Mouse (Mus musculus): ENCODE measurements at regions not wholly inside any gene's neighbourhood (a gene's known extent, or its start where the extent isn't known, plus 50 kb on each side); places are given as distances from the start of the nearest gene placed in this dataset.

- H3K36me3 ChIP-seq (ENCODE audit: control insufficient read depth, insufficient read depth) = no peaks in the 10 kb centered on the region
- no peak overlapping the region for H3K9ac ChIP-seq (ENCODE audit: low read depth, low read length)
- H3K27me3 ChIP-seq (ENCODE audit: control insufficient read depth, insufficient read depth, low read depth, low read length) = no peaks in the 10 kb centered on the region
- H3K4me2 ChIP-seq (ENCODE audit: low read depth, low read length) = no peak overlapping the region
- no peaks in the 10 kb centered on the region for H3K9me3 ChIP-seq (replicated peaks; ENCODE audit: control insufficient read depth, low read length)
- H3K4me3 ChIP-seq (ENCODE audit: low read depth, low read length) = no peak overlapping the region
- H3K27ac ChIP-seq (ENCODE audit: low read length) = no peak overlapping the region
- no peaks in the 10 kb centered on the region for H3K4me1 ChIP-seq (ENCODE audit: control insufficient read depth, low read depth, low read length)
- 28% methylated on average over 2 of the region's 2 CpGs for WGBS (ENCODE audit: insufficient replicate concordance)
- ATAC-seq (ENCODE audit: low read depth) = no peak
Observed at GRCm38 (mm10) chr13:116795041-116795440, 230.3 kb downstream of the Parp8 start.

- no peak for ATAC-seq (ENCODE audit: low read depth)
- Histone ChIP-seq H3K9ac (ENCODE audit: low read depth, low read length) (no peak overlapping the region), H3K27ac (ENCODE audit: low read length) (no peak overlapping the region), H3K27me3 (ENCODE audit: control insufficient read depth, insufficient read depth, low read depth, low read length) (no peaks in the 10 kb centered on the region), H3K9me3 (replicated peaks; ENCODE audit: control insufficient read depth, low read length) (no peaks in the 10 kb centered on the region), H3K36me3 (ENCODE audit: control insufficient read depth, insufficient read depth) (no peaks in the 10 kb centered on the region), H3K4me2 (ENCODE audit: low read depth, low read length) (no peak overlapping the region), H3K4me1 (ENCODE audit: control insufficient read depth, low read depth, low read length) (no peaks in the 10 kb centered on the region), H3K4me3 (ENCODE audit: low read depth, low read length) (no peak overlapping the region)
Observed at GRCm38 (mm10) chr13:116781616-116782015, 243.7 kb downstream of the Parp8 start.

DNA sequence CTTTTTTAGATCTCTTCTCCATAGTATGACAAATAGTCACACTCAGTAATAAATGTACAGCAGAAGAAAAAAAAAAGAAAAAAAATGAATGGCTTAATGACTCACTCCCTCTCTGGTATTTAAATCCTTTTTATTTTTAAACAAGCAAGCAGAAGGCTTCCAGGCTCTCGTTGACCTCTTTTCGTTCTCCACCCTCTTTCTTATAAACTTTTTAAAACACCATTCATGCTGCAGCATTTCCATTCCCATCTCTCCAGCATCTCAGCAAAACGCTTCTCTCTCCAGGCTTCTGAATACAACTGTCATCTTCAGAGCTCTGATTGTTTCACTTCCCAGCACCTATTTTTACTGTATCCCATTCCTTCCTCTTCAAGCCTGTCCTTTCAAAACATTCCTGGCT lies 259.8 kb downstream of the Parp8 start:
- 69% methylated on average over 3 of the region's 3 CpGs for WGBS (ENCODE audit: insufficient replicate concordance)
- H3K4me2 ChIP-seq (ENCODE audit: low read depth, low read length) = no peak overlapping the region
- H3K36me3 ChIP-seq (ENCODE audit: control insufficient read depth, insufficient read depth) = no peaks in the 10 kb centered on the region
- no peaks in the 10 kb centered on the region for H3K27me3 ChIP-seq (ENCODE audit: control insufficient read depth, insufficient read depth, low read depth, low read length)
- H3K4me1 ChIP-seq (ENCODE audit: control insufficient read depth, low read depth, low read length) = no peaks in the 10 kb centered on the region
- no peak overlapping the region for H3K4me3 ChIP-seq (ENCODE audit: low read depth, low read length)
- no peak overlapping the region for H3K27ac ChIP-seq (ENCODE audit: low read length)
- H3K9ac ChIP-seq (ENCODE audit: low read depth, low read length) = no peak overlapping the region
- ATAC-seq (ENCODE audit: low read depth) = no peak
- no peaks in the 10 kb centered on the region for H3K9me3 ChIP-seq (replicated peaks; ENCODE audit: control insufficient read depth, low read length)

- WGBS (ENCODE audit: insufficient replicate concordance) = 71% methylated on average over 2 of the region's 2 CpGs
- H3K36me3 ChIP-seq (ENCODE audit: control insufficient read depth, insufficient read depth) = no peaks in the 10 kb centered on the region
- no peak overlapping the region for H3K4me2 ChIP-seq (ENCODE audit: low read depth, low read length)
- H3K27me3 ChIP-seq (ENCODE audit: control insufficient read depth, insufficient read depth, low read depth, low read length) = no peaks in the 10 kb centered on the region
- no peak overlapping the region for H3K9ac ChIP-seq (ENCODE audit: low read depth, low read length)
- ATAC-seq (ENCODE audit: low read depth) = no peak
- no peak overlapping the region for H3K4me3 ChIP-seq (ENCODE audit: low read depth, low read length)
- H3K9me3 ChIP-seq (replicated peaks; ENCODE audit: control insufficient read depth, low read length) = no peaks in the 10 kb centered on the region
- no peaks in the 10 kb centered on the region for H3K4me1 ChIP-seq (ENCODE audit: control insufficient read depth, low read depth, low read length)
- H3K27ac ChIP-seq (ENCODE audit: low read length) = no peak overlapping the region
Observed at GRCm38 (mm10) chr13:116759912-116760311, 265.4 kb downstream of the Parp8 start.

- WGBS (ENCODE audit: insufficient replicate concordance) = 61% methylated on average over 4 of the region's 4 CpGs
Observed at GRCm38 (mm10) chr13:116740825-116741224, 284.5 kb downstream of the Parp8 start.

DNA sequence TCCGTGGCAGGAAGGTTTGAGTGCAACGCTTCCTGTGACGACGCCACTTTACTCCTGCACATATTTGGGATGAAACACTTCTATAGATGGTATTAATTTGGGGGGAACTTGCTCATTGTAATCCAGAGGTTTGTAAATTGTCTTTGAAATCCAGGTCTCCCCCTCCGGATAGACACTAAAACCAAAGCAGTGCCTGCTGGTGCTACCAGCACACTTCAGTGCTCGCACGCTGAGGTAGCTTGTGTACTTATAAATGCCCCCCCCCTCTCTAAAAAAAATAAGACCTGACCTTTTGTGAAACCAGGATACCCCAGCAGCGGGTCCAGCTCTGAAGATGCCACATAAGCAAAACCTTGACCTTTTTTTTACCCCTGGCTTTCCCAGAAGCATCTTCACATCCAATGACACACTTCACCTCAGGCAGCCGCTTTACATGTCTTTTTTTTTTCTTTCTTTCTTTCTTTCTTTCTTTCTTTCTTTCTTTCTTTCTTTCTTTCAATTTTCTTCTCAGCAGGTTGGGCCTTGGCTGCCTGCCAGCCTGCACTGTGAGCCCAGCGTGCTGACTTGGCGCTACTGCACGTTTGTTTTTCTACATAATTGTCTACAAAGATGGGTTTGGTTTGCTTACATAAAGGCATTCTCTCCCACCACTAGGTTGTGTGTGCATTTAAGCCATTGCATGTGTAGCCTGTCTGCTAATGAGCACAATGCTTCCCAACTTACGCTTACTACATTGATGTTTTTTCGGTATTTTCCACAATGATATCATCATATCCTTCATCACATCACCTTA lies 301.8 kb downstream of the Parp8 start:
- H3K9ac ChIP-seq (ENCODE audit: low read depth, low read length) = no peak overlapping the region
- ATAC-seq (ENCODE audit: low read depth) = no peak
- no peaks in the 10 kb centered on the region for H3K4me1 ChIP-seq (ENCODE audit: control insufficient read depth, low read depth, low read length)
- no peak overlapping the region for H3K4me3 ChIP-seq (ENCODE audit: low read depth, low read length)
- no peaks in the 10 kb centered on the region for H3K9me3 ChIP-seq (replicated peaks; ENCODE audit: control insufficient read depth, low read length)
- H3K27ac ChIP-seq (ENCODE audit: low read length) = no peak overlapping the region
- no peaks in the 10 kb centered on the region for H3K27me3 ChIP-seq (ENCODE audit: control insufficient read depth, insufficient read depth, low read depth, low read length)
- no peak overlapping the region for H3K4me2 ChIP-seq (ENCODE audit: low read depth, low read length)
- no peaks in the 10 kb centered on the region for H3K36me3 ChIP-seq (ENCODE audit: control insufficient read depth, insufficient read depth)
- 65% methylated on average over 14 of the region's 14 CpGs for WGBS (ENCODE audit: insufficient replicate concordance)

More at GRCm38 (mm10) chr13:116740825-116741224, 284.5 kb downstream of the Parp8 start:
- Histone ChIP-seq H3K9me3 (replicated peaks; ENCODE audit: control insufficient read depth, low read length) (no peaks in the 10 kb centered on the region), H3K36me3 (ENCODE audit: control insufficient read depth, insufficient read depth) (no peaks in the 10 kb centered on the region), H3K4me3 (ENCODE audit: low read depth, low read length) (no peak overlapping the region), H3K4me1 (ENCODE audit: control insufficient read depth, low read depth, low read length) (no peaks in the 10 kb centered on the region), H3K9ac (ENCODE audit: low read depth, low read length) (no peak overlapping the region), H3K4me2 (ENCODE audit: low read depth, low read length) (no peak overlapping the region), H3K27me3 (ENCODE audit: control insufficient read depth, insufficient read depth, low read depth, low read length) (no peaks in the 10 kb centered on the region), H3K27ac (ENCODE audit: low read length) (no peak overlapping the region)
- no peak for ATAC-seq (ENCODE audit: low read depth)

DNA sequence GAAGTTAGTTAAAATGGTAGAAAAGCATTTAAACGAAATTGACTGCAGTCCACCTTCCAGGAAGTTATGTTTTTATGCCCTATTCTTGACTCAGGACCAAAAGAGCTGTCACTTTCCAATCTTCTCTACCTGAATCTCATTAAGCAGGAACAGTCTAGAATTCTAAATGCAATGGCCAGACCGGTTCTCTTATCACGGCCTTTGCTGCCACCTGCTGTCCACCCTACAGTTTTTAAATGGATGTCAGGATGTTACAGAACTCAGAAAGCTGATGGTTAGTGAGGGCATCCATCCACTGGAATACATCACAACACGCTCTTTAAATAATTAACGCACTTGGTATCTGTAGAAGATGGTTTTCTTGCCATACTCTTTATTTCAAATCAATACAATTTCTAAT lies 310.5 kb downstream of the Parp8 start:
- Histone ChIP-seq H3K9me3 (replicated peaks; ENCODE audit: control insufficient read depth, low read length) (no peaks in the 10 kb centered on the region), H3K4me2 (ENCODE audit: low read depth, low read length) (no peak overlapping the region), H3K9ac (ENCODE audit: low read depth, low read length) (no peak overlapping the region), H3K36me3 (ENCODE audit: control insufficient read depth, insufficient read depth) (no peaks in the 10 kb centered on the region), H3K27ac (ENCODE audit: low read length) (no peak overlapping the region), H3K4me3 (ENCODE audit: low read depth, low read length) (no peak overlapping the region), H3K4me1 (ENCODE audit: control insufficient read depth, low read depth, low read length) (no peaks in the 10 kb centered on the region), H3K27me3 (ENCODE audit: control insufficient read depth, insufficient read depth, low read depth, low read length) (peaks cover 18% of the 10 kb centered on the region)
- 12% methylated on average over 5 of the region's 5 CpGs for WGBS (ENCODE audit: insufficient replicate concordance)
- no peak for ATAC-seq (ENCODE audit: low read depth)

- Histone ChIP-seq H3K4me2 (ENCODE audit: low read depth, low read length) (peak overlapping the region; percentile 45), H3K4me3 (ENCODE audit: low read depth, low read length) (peak overlapping the region; percentile 30), H3K4me1 (ENCODE audit: control insufficient read depth, low read depth, low read length) (no peaks in the 10 kb centered on the region), H3K9me3 (replicated peaks; ENCODE audit: control insufficient read depth, low read length) (no peaks in the 10 kb centered on the region), H3K27me3 (ENCODE audit: control insufficient read depth, insufficient read depth, low read depth, low read length) (peaks cover 44% of the 10 kb centered on the region), H3K27ac (ENCODE audit: low read length) (no peak overlapping the region), H3K9ac (ENCODE audit: low read depth, low read length) (no peak overlapping the region), H3K36me3 (ENCODE audit: control insufficient read depth, insufficient read depth) (no peaks in the 10 kb centered on the region)
- ATAC-seq (ENCODE audit: low read depth) = 0 out of 2 replicates have a peak, but pooled peaks have one; percentile 27
- under 1% methylated on average over 24 of the region's 24 CpGs for WGBS (ENCODE audit: insufficient replicate concordance)
Observed at GRCm38 (mm10) chr13:116711866-116712593, 313.3 kb downstream of the Parp8 start.

DNA sequence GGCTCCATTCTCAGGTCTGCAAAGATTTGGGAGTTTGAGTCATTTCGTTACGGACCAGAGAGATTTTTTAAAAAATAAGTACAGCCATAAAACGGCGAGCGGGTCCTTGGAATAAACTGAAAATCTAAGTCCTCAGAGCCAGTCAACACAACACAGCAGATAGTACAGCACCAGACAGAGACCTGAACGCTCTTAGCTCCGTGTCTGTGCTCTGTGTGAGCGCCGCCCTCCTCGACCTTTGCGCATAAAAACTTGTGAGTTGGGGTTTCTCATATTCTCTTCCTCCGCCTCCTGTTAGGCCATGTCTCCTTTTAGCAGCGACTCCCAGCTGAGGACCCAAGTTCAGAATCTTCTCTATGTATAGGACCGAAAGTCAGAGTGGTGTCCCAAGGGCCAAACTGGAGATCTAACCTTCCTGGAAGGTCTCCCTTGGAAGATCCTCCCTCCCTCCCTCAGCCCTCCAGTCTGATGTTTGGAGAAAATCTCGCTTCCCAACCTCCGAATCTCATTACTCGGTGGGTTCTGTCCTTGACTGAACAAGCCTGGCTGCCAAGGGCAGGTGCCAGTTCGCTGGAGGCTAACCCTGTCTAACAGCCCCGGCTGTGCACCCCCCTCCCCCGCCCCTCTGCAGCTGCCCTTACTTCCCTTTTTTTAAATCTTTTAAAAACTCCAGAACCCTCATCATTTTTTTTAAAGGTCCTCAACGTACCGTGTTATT lies 314.0 kb downstream of the Parp8 start:
- peak overlapping the region; percentile 45 for H3K4me2 ChIP-seq (ENCODE audit: low read depth, low read length)
- no peak overlapping the region for H3K9ac ChIP-seq (ENCODE audit: low read depth, low read length)
- H3K27ac ChIP-seq (ENCODE audit: low read length) = no peak overlapping the region
- H3K36me3 ChIP-seq (ENCODE audit: control insufficient read depth, insufficient read depth) = no peaks in the 10 kb centered on the region
- peaks cover 51% of the 10 kb centered on the region for H3K27me3 ChIP-seq (ENCODE audit: control insufficient read depth, insufficient read depth, low read depth, low read length)
- no peaks in the 10 kb centered on the region for H3K4me1 ChIP-seq (ENCODE audit: control insufficient read depth, low read depth, low read length)
- H3K9me3 ChIP-seq (replicated peaks; ENCODE audit: control insufficient read depth, low read length) = no peaks in the 10 kb centered on the region
- H3K4me3 ChIP-seq (ENCODE audit: low read depth, low read length) = peak overlapping the region; percentile 30
- WGBS (ENCODE audit: insufficient replicate concordance) = 2% methylated on average over 22 of the region's 22 CpGs
- ATAC-seq (ENCODE audit: low read depth) = no peak

Data from liver, embryonic 16.5 days (tissue).